Mouse (Mus musculus) midbrain, postnatal 0 days (tissue): ENCODE data around the gene Cep350. TPM values are rescaled to one million over a fixed set of nuclear protein-coding genes. Genes with fewer than 3 reads are reported as not detected.
"Not testable (repeated sequence)": the region's sequence is repeated elsewhere in the genome, so short reads cannot be mapped to it uniquely, and the experiment has no call there.

Experiments
- ATAC-seq: fragments of 200-750 bp; cut with Nextera tagmentation; 2 replicates; pipeline ENCODE4 v1.8.0; 2017; ENCODE audit warnings: moderate number of reproducible peaks, mild to moderate bottlenecking, moderate TSS enrichment, moderate library complexity; ENCODE audit not compliant: low FRiP score
- DNase-seq: peaks from one replicate; pipeline ENCODE4 v3.0.0-alpha.2; 2015; ENCODE audit warnings: low spot score
- H3K27ac ChIP-seq: fragments of 300-500 bp; sonication (generic); 2 replicates; pipeline ENCODE4 v1.5.1; 2014; ENCODE audit warnings: low read depth, mild to moderate bottlenecking, low read length, mixed read lengths
- H3K27me3 ChIP-seq: fragments of 300-500 bp; sonication (generic); 2 replicates; pipeline ENCODE4 v1.6.1; 2014; ENCODE audit warnings: low read length, control low read depth, mixed read lengths; ENCODE audit not compliant: insufficient read depth
- H3K36me3 ChIP-seq: fragments of 300-500 bp; sonication (generic); 2 replicates; pipeline ENCODE4 v1.6.1; 2014; ENCODE audit warnings: low read length, control low read depth, mixed read lengths; ENCODE audit not compliant: insufficient read depth
- H3K4me1 ChIP-seq: fragments of 300-500 bp; sonication (generic); 2 replicates; pipeline ENCODE4 v1.6.1; 2014; ENCODE audit warnings: mild to moderate bottlenecking, control low read depth, antibody characterized with exemption, low read length, mixed read lengths; ENCODE audit not compliant: insufficient read depth
- H3K4me2 ChIP-seq: fragments of 300-500 bp; sonication (generic); 2 replicates; pipeline ENCODE4 v1.6.1; 2014; ENCODE audit warnings: low read depth, mild to moderate bottlenecking, low read length, mixed read lengths; ENCODE audit not compliant: poor library complexity, severe bottlenecking
- H3K4me3 ChIP-seq: fragments of 300-500 bp; sonication (generic); 2 replicates; pipeline ENCODE4 v1.5.1; 2014; ENCODE audit warnings: low read depth, mild to moderate bottlenecking, low read length, moderate library complexity
- H3K9ac ChIP-seq: fragments of 300-500 bp; sonication (generic); replicated peaks from 2 replicates; pipeline ENCODE4 v1.6.1; 2014; ENCODE audit warnings: mild to moderate bottlenecking, low read length, moderate library complexity, mixed read lengths; ENCODE audit not compliant: poor library complexity, severe bottlenecking
- H3K9me3 ChIP-seq: fragments of 300-500 bp; sonication (generic); 2 replicates; pipeline ENCODE4 v1.6.1; 2016; ENCODE audit warnings: low read length, control low read depth
- CTCF ChIP-seq: IDR thresholded peaks from 2 replicates; pipeline ENCODE4 v1.5.1; 2016; ENCODE audit warnings: antibody characterized with exemption, mild to moderate bottlenecking
- WGBS: fragments of 180-500 bp; shearing (Covaris S2); extraction: QIAGEN DNeasy Blood & Tissue Kit; methylation state at CpG from one replicate; pipeline ENCODE4 v1.1.7; 2014; 5-methylcytosine and 5-hydroxymethylcytosine counted together
- polyA plus RNA-seq: library from polyadenylated mRNA; unstranded; fragments of >200 nt; fragmentation: Nextera tagmentation; extraction: Ambion mirVana; gene quantifications from 2 replicates; pipeline ENCODE4 v1.2.1, GENCODE M21; 2015
- total RNA-seq: library from RNA; depleted of rRNA; stranded (reverse); fragments of >200 nt; gene quantifications from 2 replicates; pipeline ENCODE4 v1.2.3, GENCODE M21; 2014

The Cep350 gene
- total and polyA plus RNA-seq, 2 experiments from 2014 or later, result 13.0 to 33.2 TPM

DNA sequence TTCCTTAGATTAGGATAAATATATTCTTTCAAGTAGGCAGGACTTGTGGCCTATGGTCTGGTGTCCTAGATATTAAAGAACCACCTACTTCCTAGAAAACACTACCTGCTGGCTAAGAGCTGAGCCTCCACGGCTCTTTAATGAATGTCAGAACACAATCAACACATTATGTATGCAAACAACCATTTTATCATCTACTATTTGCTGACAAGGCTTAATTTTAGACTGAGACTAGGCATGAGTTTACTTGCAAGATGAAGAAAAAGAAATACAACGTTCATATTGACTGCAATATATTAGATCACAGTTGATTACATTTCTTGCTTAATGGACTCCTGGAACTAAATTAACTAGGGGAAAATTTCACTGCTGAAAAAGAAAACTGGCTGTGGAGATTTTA lies 38.4 kb downstream of the Cep350 start:
- no peak for TF ChIP-seq CTCF
- no peaks in the 10 kb centered on the region for H3K4me1 ChIP-seq
- 91% methylated on average over 2 of the region's 2 CpGs for WGBS
- DNase-seq (no peak), ATAC-seq (no peak)
- H3K27me3 ChIP-seq, result no peaks in the 10 kb centered on the region
- H3K36me3 ChIP-seq, result peaks cover 33% of the 10 kb centered on the region
- no peak overlapping the region for H3K4me3 ChIP-seq
- no peak overlapping the region for H3K9ac ChIP-seq
- no peak overlapping the region for H3K27ac ChIP-seq
- H3K9me3 ChIP-seq, result no peaks in the 10 kb centered on the region
- no peak overlapping the region for H3K4me2 ChIP-seq

DNA sequence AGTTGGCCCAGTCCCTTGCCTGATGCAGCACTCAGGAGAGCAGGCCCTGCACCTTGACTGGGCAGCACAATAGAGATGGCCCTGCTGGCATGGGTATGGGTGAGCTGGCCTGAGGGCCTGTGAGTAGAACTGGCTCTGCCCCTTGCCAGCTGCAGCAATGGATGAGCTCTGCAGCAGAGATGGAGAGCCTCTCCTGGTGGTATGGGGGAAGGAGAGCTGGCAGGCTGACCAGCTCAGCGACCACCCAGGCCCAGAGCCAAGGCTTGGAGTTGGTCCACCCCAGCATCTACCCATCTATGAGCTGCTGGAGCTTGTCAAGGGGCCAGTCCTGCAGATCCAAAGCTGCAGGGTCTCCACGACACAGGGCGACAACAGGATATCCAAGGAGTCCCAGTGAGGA lies 69.5 kb downstream of the Cep350 start:
- no peak for ATAC-seq
- TF ChIP-seq CTCF, result no peak
- 79% methylated on average over 3 of the region's 3 CpGs for WGBS

DNA sequence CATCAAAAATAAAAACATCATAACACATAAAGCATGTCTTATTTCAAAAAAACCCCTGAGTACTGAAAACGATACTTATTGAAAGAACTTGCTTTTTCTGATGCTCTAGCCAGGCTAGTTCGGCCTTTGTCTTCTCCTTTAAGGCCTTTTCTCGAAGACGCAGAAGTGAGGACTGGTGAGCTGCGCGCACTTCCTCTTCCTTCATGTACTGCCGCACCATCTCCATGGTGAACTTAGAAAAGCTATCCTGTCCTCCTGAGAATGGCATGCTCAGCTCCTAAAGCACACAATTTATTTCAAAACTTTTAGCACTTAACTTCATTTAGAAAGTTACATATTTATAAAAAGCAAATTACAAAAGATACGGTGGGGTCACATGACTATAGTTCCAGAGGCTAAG lies 71.7 kb downstream of the Cep350 start:
- Histone ChIP-seq H3K27me3 (no peaks in the 10 kb centered on the region), H3K36me3 (peaks cover 51% of the 10 kb centered on the region), H3K9ac (no peak overlapping the region), H3K4me2 (no peak overlapping the region), H3K4me3 (no peak overlapping the region), H3K27ac (no peak overlapping the region), H3K4me1 (no peaks in the 10 kb centered on the region), H3K9me3 (no peaks in the 10 kb centered on the region)
- DNase-seq (no peak), ATAC-seq (no peak)
- 93% methylated on average over 8 of the region's 8 CpGs for WGBS
- TF ChIP-seq CTCF, result no peak

More for the DNA sequence above, 69.5 kb downstream of the Cep350 start:
- DNase-seq, result peak; percentile 26
- H3K4me1 ChIP-seq, result no peaks in the 10 kb centered on the region
- H3K4me2 ChIP-seq, result no peak overlapping the region
- H3K9me3 ChIP-seq, result no peaks in the 10 kb centered on the region
- no peak overlapping the region for H3K27ac ChIP-seq
- H3K27me3 ChIP-seq, result no peaks in the 10 kb centered on the region
- peaks cover 57% of the 10 kb centered on the region for H3K36me3 ChIP-seq
- no peak overlapping the region for H3K9ac ChIP-seq
- no peak overlapping the region for H3K4me3 ChIP-seq

DNA sequence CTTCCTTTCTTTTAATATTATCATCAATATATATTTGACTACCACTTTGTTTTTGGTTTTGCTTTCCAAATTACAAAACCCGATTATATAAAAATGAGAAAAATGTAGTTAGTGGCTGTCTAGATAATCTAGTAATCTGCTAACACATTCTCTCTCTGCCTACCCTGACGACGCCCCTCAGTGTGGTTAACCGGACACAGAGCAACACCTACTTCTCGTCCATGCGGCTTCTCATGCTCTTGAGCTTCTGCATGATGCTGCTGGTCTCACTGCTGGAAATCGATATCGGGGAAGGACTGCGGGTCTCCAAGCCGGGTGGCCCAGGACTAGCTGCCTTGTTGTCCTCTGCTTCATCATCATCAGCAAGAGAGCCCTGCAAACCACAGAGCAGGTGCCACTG lies 78.7 kb downstream of the Cep350 start:
- peaks cover 37% of the 10 kb centered on the region for H3K36me3 ChIP-seq

DNA sequence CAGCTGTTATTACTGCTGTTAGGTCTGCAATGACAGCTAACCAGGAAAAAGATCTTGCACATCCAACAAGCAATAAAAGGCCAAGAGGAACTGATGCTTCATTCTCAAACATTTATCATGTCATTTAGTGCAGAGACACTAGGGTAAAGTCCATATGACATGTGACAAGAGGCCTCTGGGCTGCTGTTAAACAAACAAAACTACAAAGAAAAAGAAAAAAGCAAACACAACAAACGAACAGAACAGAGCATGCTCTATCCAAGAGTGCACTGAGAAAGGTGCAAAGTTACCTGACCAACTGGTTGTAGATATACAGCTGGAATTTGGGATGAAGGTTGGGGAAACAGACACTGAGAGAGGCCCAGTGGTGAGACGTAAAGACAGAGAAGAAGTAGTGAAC lies 86.2 kb downstream of the Cep350 start:
- WGBS, result 86% methylated on average over 2 of the region's 2 CpGs
- H3K4me2 ChIP-seq, result no peak overlapping the region
- peaks cover 32% of the 10 kb centered on the region for H3K36me3 ChIP-seq
- H3K4me3 ChIP-seq, result no peak overlapping the region
- no peak overlapping the region for H3K9ac ChIP-seq
- no peaks in the 10 kb centered on the region for H3K4me1 ChIP-seq
- no peak for DNase-seq
- no peak for TF ChIP-seq CTCF
- no peak overlapping the region for H3K27ac ChIP-seq
- no peak for ATAC-seq
- no peaks in the 10 kb centered on the region for H3K9me3 ChIP-seq
- H3K27me3 ChIP-seq, result no peaks in the 10 kb centered on the region

More for the DNA sequence above, 78.7 kb downstream of the Cep350 start:
- H3K4me1 ChIP-seq, result no peaks in the 10 kb centered on the region
- H3K27me3 ChIP-seq, result no peaks in the 10 kb centered on the region
- no peaks in the 10 kb centered on the region for H3K9me3 ChIP-seq
- ATAC-seq (no peak), DNase-seq (no peak)
- no peak for TF ChIP-seq CTCF
- no peak overlapping the region for H3K9ac ChIP-seq
- 96% methylated on average over 10 of the region's 10 CpGs for WGBS
- no peak overlapping the region for H3K4me3 ChIP-seq
- H3K4me2 ChIP-seq, result no peak overlapping the region
- H3K27ac ChIP-seq, result no peak overlapping the region

DNA sequence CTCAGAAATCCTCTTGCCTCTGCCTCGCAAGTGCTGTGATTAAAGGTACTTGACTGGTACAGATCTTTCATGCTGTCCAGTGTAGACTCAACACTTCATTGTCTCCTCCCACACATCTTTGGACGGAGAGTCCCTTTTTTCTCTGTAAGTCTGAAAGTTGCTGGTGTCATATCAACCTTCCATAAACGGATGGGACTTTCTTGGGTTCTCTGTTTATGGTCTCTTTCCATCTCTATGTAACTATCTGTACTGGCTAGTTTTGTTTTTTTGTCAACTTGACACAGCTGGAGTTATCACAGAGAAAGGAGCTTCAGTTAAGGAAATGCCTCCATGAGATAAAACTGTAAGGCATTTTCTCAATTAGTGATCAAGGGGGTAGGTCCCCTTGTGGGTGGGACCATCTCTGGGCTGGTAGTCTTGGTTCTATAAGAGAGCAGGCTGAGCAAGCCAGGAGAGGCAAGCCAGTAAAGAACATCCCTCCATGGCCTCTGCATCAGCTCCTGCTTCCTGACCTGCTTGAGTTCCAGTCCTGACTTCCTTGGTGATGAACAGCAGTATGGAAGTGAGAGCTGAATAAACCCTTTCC lies 90.3 kb downstream of the Cep350 start:
- not testable (repeated sequence) for H3K4me3 ChIP-seq

More for the DNA sequence above, 90.3 kb downstream of the Cep350 start:
- not testable (repeated sequence) for H3K4me2 ChIP-seq, H3K9ac ChIP-seq, H3K4me1 ChIP-seq, ATAC-seq, H3K27me3 ChIP-seq, H3K9me3 ChIP-seq, H3K27ac ChIP-seq, DNase-seq
- WGBS, result 95% methylated on average over 3 of the region's 3 CpGs
- H3K36me3 ChIP-seq, result peaks cover 46% of the 10 kb centered on the region
